Mouse (Mus musculus) heart, adult 2 months (tissue): ENCODE measurements around the gene Grhl1.

Experiments used
- CTCF ChIP-seq: fragments of 200-600 bp; IDR thresholded peaks from 2 replicates; pipeline ENCODE4 v1.8.1; 2022; ENCODE audit warnings: antibody characterized with exemption, mild to moderate bottlenecking, moderate library complexity
- EP300 ChIP-seq: fragments of 200-500 bp; IDR thresholded peaks from 2 replicates; pipeline ENCODE4 v1.6.1; 2011; ENCODE audit warnings: low read depth, low read length, control low read depth; ENCODE audit not compliant: insufficient read depth
- POLR2A ChIP-seq: fragments of 200-500 bp; IDR thresholded peaks from 2 replicates; pipeline ENCODE4 v1.6.1; 2011; ENCODE audit warnings: mild to moderate bottlenecking, low read depth, low read length, control low read depth; ENCODE audit not compliant: insufficient read depth

GRCm38 (mm10) chr12:24650415-24651062, 78.5 kb downstream of the Grhl1 start:
- peak; percentile 66 for TF ChIP-seq POLR2A
- no peak for TF ChIP-seq CTCF
- no peak for TF ChIP-seq EP300
